Mouse (Mus musculus): ENCODE results near the gene Cdc42ep4. TPM values are rescaled to one million over a fixed set of nuclear protein-coding genes. Genes with fewer than 3 reads are reported as not detected.

Cdc42ep4 gene
- total and polyA plus RNA-seq, 2 experiments from 2014 or later = 60.3 to 88.0 TPM

GRCm38 (mm10) chr11:113733631-113734364 lies 17.9 kb downstream of the Cdc42ep4 start:
- Histone ChIP-seq H3K9ac (replicated peaks; ENCODE audit: low read length, poor library complexity, severe bottlenecking) (no peak overlapping the region), H3K27me3 (ENCODE audit: insufficient read depth, low read length) (no peaks in the 10 kb centered on the region), H3K4me3 (ENCODE audit: low read depth, low read length) (no peak overlapping the region), H3K9me3 (ENCODE audit: low read length) (no peaks in the 10 kb centered on the region), H3K36me3 (ENCODE audit: insufficient read depth, low read length) (peaks cover 7% of the 10 kb centered on the region), H3K27ac (ENCODE audit: low read depth, low read length) (no peak overlapping the region), H3K4me1 (ENCODE audit: insufficient read depth, low read length) (no peaks in the 10 kb centered on the region), H3K4me2 (ENCODE audit: low read depth, low read length, poor library complexity, severe bottlenecking) (no peak overlapping the region)
- WGBS = 59% methylated on average over 6 of the region's 6 CpGs
- no peak for ATAC-seq (ENCODE audit: low FRiP score)
- TF ChIP-seq CTCF (IDR thresholded peaks at IDR 0.05) = no peak
- DNase-seq (ENCODE audit: low spot score) = no peak

GRCm38 (mm10) chr11:113731945-113732612 lies 19.6 kb downstream of the Cdc42ep4 start:
- no peak overlapping the region for H3K4me3 ChIP-seq (ENCODE audit: low read depth, low read length)
- ATAC-seq (ENCODE audit: low FRiP score) (no peak), DNase-seq (ENCODE audit: low spot score) (no peak)
- no peak overlapping the region for H3K9ac ChIP-seq (replicated peaks; ENCODE audit: low read length, poor library complexity, severe bottlenecking)
- no peak overlapping the region for H3K4me2 ChIP-seq (ENCODE audit: low read depth, low read length, poor library complexity, severe bottlenecking)
- H3K27me3 ChIP-seq (ENCODE audit: insufficient read depth, low read length) = no peaks in the 10 kb centered on the region
- no peaks in the 10 kb centered on the region for H3K9me3 ChIP-seq (ENCODE audit: low read length)
- H3K27ac ChIP-seq (ENCODE audit: low read depth, low read length) = no peak overlapping the region
- H3K36me3 ChIP-seq (ENCODE audit: insufficient read depth, low read length) = peaks cover 22% of the 10 kb centered on the region
- H3K4me1 ChIP-seq (ENCODE audit: insufficient read depth, low read length) = no peaks in the 10 kb centered on the region
- 95% methylated on average over 10 of the region's 10 CpGs for WGBS
- peak; percentile 15 for TF ChIP-seq CTCF (IDR thresholded peaks at IDR 0.05)

- DNase-seq (ENCODE audit: low spot score) (no peak), ATAC-seq (ENCODE audit: low FRiP score) (no peak)
- Histone ChIP-seq H3K9me3 (ENCODE audit: low read length) (no peaks in the 10 kb centered on the region), H3K9ac (replicated peaks; ENCODE audit: low read length, poor library complexity, severe bottlenecking) (no peak overlapping the region), H3K36me3 (ENCODE audit: insufficient read depth, low read length) (peaks cover 31% of the 10 kb centered on the region), H3K4me3 (ENCODE audit: low read depth, low read length) (no peak overlapping the region), H3K4me1 (ENCODE audit: insufficient read depth, low read length) (no peaks in the 10 kb centered on the region), H3K27ac (ENCODE audit: low read depth, low read length) (no peak overlapping the region), H3K4me2 (ENCODE audit: low read depth, low read length, poor library complexity, severe bottlenecking) (no peak overlapping the region), H3K27me3 (ENCODE audit: insufficient read depth, low read length) (no peaks in the 10 kb centered on the region)
- TF ChIP-seq CTCF (IDR thresholded peaks at IDR 0.05) = no peak
- WGBS = 79% methylated on average over 3 of the region's 3 CpGs
These were observed 20.8 kb downstream of the Cdc42ep4 start for GRCm38 (mm10) chr11:113730879-113731278.

GRCm38 (mm10) chr11:113729917-113730316 lies 21.8 kb downstream of the Cdc42ep4 start:
- Histone ChIP-seq H3K4me3 (ENCODE audit: low read depth, low read length) (no peak overlapping the region), H3K27ac (ENCODE audit: low read depth, low read length) (no peak overlapping the region), H3K4me2 (ENCODE audit: low read depth, low read length, poor library complexity, severe bottlenecking) (no peak overlapping the region), H3K4me1 (ENCODE audit: insufficient read depth, low read length) (no peaks in the 10 kb centered on the region), H3K36me3 (ENCODE audit: insufficient read depth, low read length) (peaks cover 31% of the 10 kb centered on the region), H3K9ac (replicated peaks; ENCODE audit: low read length, poor library complexity, severe bottlenecking) (no peak overlapping the region), H3K27me3 (ENCODE audit: insufficient read depth, low read length) (no peaks in the 10 kb centered on the region), H3K9me3 (ENCODE audit: low read length) (no peaks in the 10 kb centered on the region)
- DNase-seq (ENCODE audit: low spot score) (no peak), ATAC-seq (ENCODE audit: low FRiP score) (no peak)
- WGBS = 63% methylated on average over 8 of the region's 8 CpGs
- TF ChIP-seq CTCF (IDR thresholded peaks at IDR 0.05) = no peak

- no peak overlapping the region for H3K4me2 ChIP-seq (ENCODE audit: low read depth, low read length, poor library complexity, severe bottlenecking)
- ATAC-seq (ENCODE audit: low FRiP score) = no peak
- no peaks in the 10 kb centered on the region for H3K4me1 ChIP-seq (ENCODE audit: insufficient read depth, low read length)
- 78% methylated on average over 21 of the region's 21 CpGs for WGBS
- H3K36me3 ChIP-seq (ENCODE audit: insufficient read depth, low read length) = peaks cover 31% of the 10 kb centered on the region
- H3K27ac ChIP-seq (ENCODE audit: low read depth, low read length) = no peak overlapping the region
- no peak overlapping the region for H3K4me3 ChIP-seq (ENCODE audit: low read depth, low read length)
- no peak overlapping the region for H3K9ac ChIP-seq (replicated peaks; ENCODE audit: low read length, poor library complexity, severe bottlenecking)
- TF ChIP-seq CTCF (IDR thresholded peaks at IDR 0.05) = no peak
- no peaks in the 10 kb centered on the region for H3K27me3 ChIP-seq (ENCODE audit: insufficient read depth, low read length)
- no peaks in the 10 kb centered on the region for H3K9me3 ChIP-seq (ENCODE audit: low read length)
- DNase-seq (ENCODE audit: low spot score) = no peak
These were observed 22.4 kb downstream of the Cdc42ep4 start for GRCm38 (mm10) chr11:113729239-113729638.

GRCm38 (mm10) chr11:113727992-113728391 lies 23.7 kb downstream of the Cdc42ep4 start:
- Histone ChIP-seq H3K4me2 (ENCODE audit: low read depth, low read length, poor library complexity, severe bottlenecking) (no peak overlapping the region), H3K36me3 (ENCODE audit: insufficient read depth, low read length) (peaks cover 31% of the 10 kb centered on the region), H3K9me3 (ENCODE audit: low read length) (no peaks in the 10 kb centered on the region), H3K27me3 (ENCODE audit: insufficient read depth, low read length) (no peaks in the 10 kb centered on the region), H3K27ac (ENCODE audit: low read depth, low read length) (no peak overlapping the region; the same call in 1 of the 2 replicates), H3K4me3 (ENCODE audit: low read depth, low read length) (no peak overlapping the region), H3K9ac (replicated peaks; ENCODE audit: low read length, poor library complexity, severe bottlenecking) (no peak overlapping the region), H3K4me1 (ENCODE audit: insufficient read depth, low read length) (no peaks in the 10 kb centered on the region)
- no peak for TF ChIP-seq CTCF (IDR thresholded peaks at IDR 0.05)
- WGBS = 76% methylated on average over 6 of the region's 6 CpGs
- ATAC-seq (ENCODE audit: low FRiP score) (no peak), DNase-seq (ENCODE audit: low spot score) (no peak)
